Mouse (Mus musculus): Measurements from ENCODE around the gene Myt1l. TPM values are rescaled to one million over a fixed set of nuclear protein-coding genes. Genes with fewer than 3 reads are reported as not detected.

Gene Myt1l
- total and polyA plus RNA-seq, 2 experiments from 2014 or later: 68.6 to 173 TPM

DNA sequence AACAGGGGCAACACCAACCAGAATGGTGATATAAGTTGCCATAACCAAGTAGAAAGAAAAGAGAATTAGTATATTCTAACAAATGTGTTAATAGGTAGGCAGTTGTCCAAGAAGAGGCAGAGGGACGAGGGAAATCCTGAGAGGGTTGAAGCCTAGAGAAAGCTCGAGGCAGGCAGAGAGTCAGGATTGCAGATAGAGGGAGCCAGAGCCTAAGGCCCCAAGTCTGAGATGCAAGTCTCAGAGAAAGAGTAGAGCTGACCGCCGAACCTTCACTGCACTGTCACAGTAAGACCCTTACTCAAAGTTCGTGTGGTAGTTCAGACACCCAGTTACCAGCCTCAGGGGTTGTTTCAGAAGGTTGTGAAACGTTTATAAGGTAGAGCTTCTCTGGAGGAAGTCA, 71.7 kb downstream of the Myt1l start:
- no peaks in the 10 kb centered on the region for H3K4me1 ChIP-seq (ENCODE audit: insufficient read depth, low read length)
- ATAC-seq (no peak), DNase-seq (ENCODE audit: low spot score) (peak; percentile 49)
- no peak overlapping the region for H3K4me2 ChIP-seq (ENCODE audit: low read depth, low read length)
- H3K27ac ChIP-seq: no peak overlapping the region
- TF ChIP-seq CTCF (IDR thresholded peaks at IDR 0.05; ENCODE audit: low read depth): peak; percentile 70
- WGBS: 58% methylated on average over 6 of the region's 6 CpGs
- H3K9ac ChIP-seq (replicated peaks; ENCODE audit: low read length): no peak overlapping the region
- H3K9me3 ChIP-seq (ENCODE audit: low read length): no peaks in the 10 kb centered on the region
- no peak overlapping the region for H3K4me3 ChIP-seq (ENCODE audit: low read length)
- H3K36me3 ChIP-seq (ENCODE audit: insufficient read depth, low read length): no peaks in the 10 kb centered on the region; the same call in 1 of the 2 replicates
- H3K27me3 ChIP-seq (ENCODE audit: insufficient read depth, low read length): no peaks in the 10 kb centered on the region

DNA sequence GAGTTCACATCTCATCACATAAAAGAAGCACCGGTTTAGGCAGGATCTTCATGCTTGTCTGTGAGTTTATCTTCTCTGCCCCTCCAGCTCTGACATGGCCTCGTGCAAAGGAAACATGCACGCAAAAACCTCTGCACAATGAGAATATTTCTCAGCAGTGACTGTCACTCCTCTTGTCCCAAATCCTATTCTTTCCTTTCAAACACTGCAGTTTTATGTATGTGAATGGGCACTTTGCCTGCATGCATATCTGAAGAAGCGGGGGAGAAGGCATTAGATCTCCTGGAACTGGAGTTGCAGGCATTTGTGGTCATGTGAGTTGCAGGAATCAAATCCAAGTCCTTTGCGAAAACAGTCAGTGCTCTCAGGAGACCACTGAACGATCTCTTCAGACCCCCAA, 73.0 kb downstream of the Myt1l start:
- TF ChIP-seq CTCF (IDR thresholded peaks at IDR 0.05; ENCODE audit: low read depth): no peak
- DNase-seq (ENCODE audit: low spot score): no peak
- ATAC-seq: no peak
- Histone ChIP-seq H3K4me1 (ENCODE audit: insufficient read depth, low read length) (no peaks in the 10 kb centered on the region), H3K4me3 (ENCODE audit: low read length) (no peak overlapping the region), H3K9me3 (ENCODE audit: low read length) (no peaks in the 10 kb centered on the region), H3K4me2 (ENCODE audit: low read depth, low read length) (no peak overlapping the region), H3K9ac (replicated peaks; ENCODE audit: low read length) (no peak overlapping the region), H3K36me3 (ENCODE audit: insufficient read depth, low read length) (no peaks in the 10 kb centered on the region; the same call in 1 of the 2 replicates), H3K27me3 (ENCODE audit: insufficient read depth, low read length) (no peaks in the 10 kb centered on the region), H3K27ac (no peak overlapping the region)
- WGBS: 71% methylated on average over 6 of the region's 6 CpGs

GRCm38 (mm10) chr12:29604659-29605058, 76.5 kb downstream of the Myt1l start:
- no peak overlapping the region for H3K9ac ChIP-seq (replicated peaks; ENCODE audit: low read length)
- no peak overlapping the region for H3K27ac ChIP-seq
- ATAC-seq: peak; percentile 51; the same call in 1 of the 2 replicates
- no peak for DNase-seq (ENCODE audit: low spot score)
- no peaks in the 10 kb centered on the region for H3K36me3 ChIP-seq (ENCODE audit: insufficient read depth, low read length)
- no peak overlapping the region for H3K4me3 ChIP-seq (ENCODE audit: low read length)
- H3K27me3 ChIP-seq (ENCODE audit: insufficient read depth, low read length): no peaks in the 10 kb centered on the region
- TF ChIP-seq CTCF (IDR thresholded peaks at IDR 0.05; ENCODE audit: low read depth): no peak
- no peak overlapping the region for H3K4me2 ChIP-seq (ENCODE audit: low read depth, low read length)
- no peaks in the 10 kb centered on the region for H3K4me1 ChIP-seq (ENCODE audit: insufficient read depth, low read length)
- H3K9me3 ChIP-seq (ENCODE audit: low read length): no peaks in the 10 kb centered on the region
- 89% methylated on average over 7 of the region's 7 CpGs for WGBS

DNA sequence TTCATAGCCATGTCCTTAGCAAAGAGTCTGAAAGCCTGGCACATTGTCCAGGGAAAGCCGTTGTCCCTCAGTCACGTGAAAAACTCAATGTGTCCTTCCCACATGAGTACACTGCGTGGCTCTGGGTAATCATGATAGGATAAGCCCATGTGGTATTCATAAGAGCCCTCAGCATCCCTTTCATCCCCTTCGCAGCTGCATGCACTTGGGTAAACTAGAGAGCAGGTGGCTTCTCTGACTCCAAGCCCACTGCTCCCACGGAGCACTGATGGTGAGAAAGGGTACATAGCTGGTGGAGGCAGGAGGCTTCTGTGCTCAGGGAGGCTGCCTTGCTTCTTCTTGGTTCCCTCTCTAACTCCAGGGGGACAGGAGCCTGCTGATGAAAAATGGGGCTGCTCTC, 76.9 kb downstream of the Myt1l start:
- Histone ChIP-seq H3K9me3 (ENCODE audit: low read length) (no peaks in the 10 kb centered on the region), H3K4me1 (ENCODE audit: insufficient read depth, low read length) (no peaks in the 10 kb centered on the region), H3K4me3 (ENCODE audit: low read length) (no peak overlapping the region), H3K27ac (no peak overlapping the region), H3K27me3 (ENCODE audit: insufficient read depth, low read length) (no peaks in the 10 kb centered on the region), H3K9ac (replicated peaks; ENCODE audit: low read length) (no peak overlapping the region), H3K36me3 (ENCODE audit: insufficient read depth, low read length) (no peaks in the 10 kb centered on the region), H3K4me2 (ENCODE audit: low read depth, low read length) (no peak overlapping the region)
- ATAC-seq (no peak), DNase-seq (ENCODE audit: low spot score) (no peak)
- 82% methylated on average over 5 of the region's 5 CpGs for WGBS
- TF ChIP-seq CTCF (IDR thresholded peaks at IDR 0.05; ENCODE audit: low read depth): no peak

DNA sequence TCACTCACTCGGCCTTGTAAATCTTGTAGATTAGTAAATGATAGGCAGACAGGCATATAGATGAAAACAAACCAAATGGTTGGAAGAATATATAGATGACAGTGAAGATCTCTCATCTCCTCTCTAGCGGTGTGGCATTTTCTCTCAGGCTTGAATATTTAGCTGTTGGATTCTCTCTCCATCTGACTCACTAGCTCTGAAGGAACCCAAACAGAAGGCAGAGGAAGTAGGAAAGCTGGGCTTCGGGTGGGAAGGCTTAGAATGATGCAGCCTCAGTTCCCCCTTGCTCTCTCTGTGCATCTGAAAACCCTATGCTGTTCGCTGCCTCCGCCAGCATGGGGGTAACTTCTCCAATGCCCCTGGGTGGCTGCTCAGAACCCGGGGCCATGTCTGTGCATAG, 78.0 kb downstream of the Myt1l start:
- Histone ChIP-seq H3K4me2 (ENCODE audit: low read depth, low read length) (no peak overlapping the region), H3K9me3 (ENCODE audit: low read length) (no peaks in the 10 kb centered on the region), H3K9ac (replicated peaks; ENCODE audit: low read length) (no peak overlapping the region), H3K4me3 (ENCODE audit: low read length) (no peak overlapping the region), H3K36me3 (ENCODE audit: insufficient read depth, low read length) (no peaks in the 10 kb centered on the region), H3K4me1 (ENCODE audit: insufficient read depth, low read length) (no peaks in the 10 kb centered on the region), H3K27me3 (ENCODE audit: insufficient read depth, low read length) (no peaks in the 10 kb centered on the region), H3K27ac (no peak overlapping the region)
- ATAC-seq: no peak
- no peak for TF ChIP-seq CTCF (IDR thresholded peaks at IDR 0.05; ENCODE audit: low read depth)
- no peak for DNase-seq (ENCODE audit: low spot score)
- 73% methylated on average over 6 of the region's 6 CpGs for WGBS

DNA sequence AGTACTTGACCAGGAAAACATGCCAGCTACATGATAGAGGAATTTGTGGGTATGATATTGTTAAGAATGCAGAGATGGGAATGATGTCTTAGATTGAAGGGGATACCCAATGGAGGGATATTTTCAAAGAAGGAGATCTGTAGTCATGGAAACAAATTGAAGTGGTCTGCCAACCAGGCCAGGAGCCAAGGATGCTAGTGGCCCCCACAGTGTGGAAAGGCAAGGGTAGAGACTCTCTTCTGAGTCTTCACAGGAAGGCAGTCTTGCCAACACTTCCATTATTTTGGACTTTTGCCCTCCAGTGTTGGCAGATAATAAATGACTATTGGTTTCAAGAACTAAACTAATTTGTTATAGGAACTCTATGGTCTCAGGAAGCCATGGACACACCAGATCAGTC, 89.6 kb downstream of the Myt1l start:
- H3K27me3 ChIP-seq (ENCODE audit: insufficient read depth, low read length): no peaks in the 10 kb centered on the region
- H3K4me3 ChIP-seq (ENCODE audit: low read length): no peak overlapping the region
- no peaks in the 10 kb centered on the region for H3K9me3 ChIP-seq (ENCODE audit: low read length)
- no peak overlapping the region for H3K9ac ChIP-seq (replicated peaks; ENCODE audit: low read length)
- ATAC-seq (peak; percentile 67; the same call in 1 of the 2 replicates), DNase-seq (ENCODE audit: low spot score) (peak; percentile 70)
- peaks cover 3% of the 10 kb centered on the region; the same call in 1 of the 2 replicates for H3K4me1 ChIP-seq (ENCODE audit: insufficient read depth, low read length)
- H3K27ac ChIP-seq: no peak overlapping the region
- no peak for TF ChIP-seq CTCF (IDR thresholded peaks at IDR 0.05; ENCODE audit: low read depth)
- H3K4me2 ChIP-seq (ENCODE audit: low read depth, low read length): no peak overlapping the region
- H3K36me3 ChIP-seq (ENCODE audit: insufficient read depth, low read length): no peaks in the 10 kb centered on the region

GRCm38 (mm10) chr12:29621530-29621929, 93.3 kb downstream of the Myt1l start:
- no peak overlapping the region for H3K4me3 ChIP-seq (ENCODE audit: low read length)
- no peak overlapping the region for H3K27ac ChIP-seq
- no peaks in the 10 kb centered on the region for H3K9me3 ChIP-seq (ENCODE audit: low read length)
- TF ChIP-seq CTCF (IDR thresholded peaks at IDR 0.05; ENCODE audit: low read depth): no peak
- DNase-seq (ENCODE audit: low spot score) (no peak), ATAC-seq (0 out of 2 replicates have a peak, but pooled peaks have one; percentile 47)
- H3K9ac ChIP-seq (replicated peaks; ENCODE audit: low read length): no peak overlapping the region
- H3K27me3 ChIP-seq (ENCODE audit: insufficient read depth, low read length): no peaks in the 10 kb centered on the region
- WGBS: 62% methylated on average over 5 of the region's 5 CpGs
- H3K36me3 ChIP-seq (ENCODE audit: insufficient read depth, low read length): no peaks in the 10 kb centered on the region
- H3K4me1 ChIP-seq (ENCODE audit: insufficient read depth, low read length): peaks cover 6% of the 10 kb centered on the region
- H3K4me2 ChIP-seq (ENCODE audit: low read depth, low read length): no peak overlapping the region
